Mouse (Mus musculus): ENCODE measurements around the gene Sox21.

DNA sequence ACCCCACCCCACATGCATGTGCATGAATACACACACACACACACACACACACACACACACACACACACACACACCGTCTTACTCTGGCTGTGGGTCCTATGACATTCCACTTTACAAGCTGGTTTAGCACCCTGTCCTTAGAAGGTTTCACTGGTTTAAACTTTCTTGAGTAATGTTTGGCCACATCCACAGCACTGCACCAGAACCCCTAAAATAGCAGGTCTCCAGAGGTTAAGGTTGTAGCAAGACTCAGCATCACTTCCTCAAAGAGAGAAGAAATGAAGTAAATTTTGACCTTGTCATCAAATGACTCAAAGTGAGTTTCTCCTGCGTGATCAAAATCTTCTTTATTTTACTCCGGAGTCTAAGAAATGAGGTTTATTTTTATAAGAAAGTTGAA is 45.4 kb upstream of the Sox21 start:
- TF ChIP-seq CTCF (IDR thresholded peaks at IDR 0.05; ENCODE audit: borderline replicate concordance, control insufficient read depth, extremely low read depth, insufficient read depth, low read length, poor library complexity) = no peak
- no peak for TF ChIP-seq POLR2A (IDR thresholded peaks at IDR 0.05; ENCODE audit: control insufficient read depth, extremely low read depth, insufficient read depth, low read length, poor library complexity)
